19 mouse cellular contexts compared by ENCODE assay signal in genomic region chr2:31099079-31099478, GRCm38 (mm10). TPM values are rescaled to one million over a fixed set of nuclear protein-coding genes. Genes with fewer than 3 reads are reported as not detected.
A peak's percentile ranks its signal among the peaks of the same experiment; 100 is the strongest.
DNase-seq lines count a peak whose midpoint lies in the region; ATAC-seq and TF ChIP-seq lines count a peak whose summit lies in the region.
"Had no signal": no experiment of that assay in that cellular context is flagged by ENCODE, and none has a peak within 500 bp of the region (broad histone marks: within the 10 kb centered on the region; RNA-seq: fewer than 3 reads in every experiment).

No protein-coding gene starts in this region.

- no peaks in the 10 kb centered on the region for H3K27me3 ChIP-seq in kidney, adult 2 months (replicated peaks; ENCODE audit: control insufficient read depth, insufficient read depth, low read length)
- no peaks in the 10 kb centered on the region for H3K27me3 ChIP-seq in kidney, embryonic 15.5 days
- H3K27me3 ChIP-seq in stomach, postnatal 0 days (ENCODE audit: control insufficient read depth, insufficient read depth, low read length), result no peaks in the 10 kb centered on the region
- H3K27me3 ChIP-seq: limb, embryonic 12.5 days; liver, embryonic 12.5 days; megakaryocyte, embryonic 14.5 days; neural tube, embryonic 15.5 days had no signal

- TF ChIP-seq POLR2A in kidney, adult 2 months (IDR thresholded peaks at IDR 0.05; ENCODE audit: low read depth, low read length), result no peak

- WGBS in kidney, adult 2 months, result 22% methylated on average over 8 of the region's 8 CpGs
- WGBS in kidney, embryonic 15.5 days, result 58% methylated on average over 8 of the region's 8 CpGs
- WGBS in stomach, postnatal 0 days, result 57% methylated on average over 8 of the region's 8 CpGs

- H3K27ac ChIP-seq in kidney, adult 2 months (ENCODE audit: insufficient read depth, low read depth, low read length), result peak overlapping the region; percentile 87
- H3K27ac ChIP-seq in kidney, embryonic 15.5 days, result no peak overlapping the region
- 0 out of 2 replicates have a peak overlapping the region, but pooled peaks have one; percentile 18 for H3K27ac ChIP-seq in stomach, postnatal 0 days (replicated peaks)
- H3K27ac ChIP-seq: embryonic facial prominence, embryonic 10.5 days; limb, embryonic 12.5 days; liver, embryonic 12.5 days; neural tube, embryonic 15.5 days had no signal

- peaks cover 21% of the 10 kb centered on the region; the same call in 1 of the 2 replicates for H3K4me1 ChIP-seq in kidney, adult 2 months (ENCODE audit: control insufficient read depth, insufficient read depth, low read length)
- peaks cover 41% of the 10 kb centered on the region for H3K4me1 ChIP-seq in kidney, embryonic 15.5 days
- H3K4me1 ChIP-seq in stomach, postnatal 0 days (replicated peaks; ENCODE audit: control insufficient read depth, insufficient read depth), result no peaks in the 10 kb centered on the region
- H3K4me1 ChIP-seq: neural tube, embryonic 15.5 days had no signal

- H3K4me2 ChIP-seq in kidney, embryonic 15.5 days, result no peak overlapping the region
- H3K4me2 ChIP-seq in stomach, postnatal 0 days (replicated peaks; ENCODE audit: low read depth), result no peak overlapping the region
- H3K4me2 ChIP-seq: limb, embryonic 12.5 days; liver, embryonic 12.5 days; neural tube, embryonic 15.5 days had no signal

- no peak for TF ChIP-seq EP300 in stomach, postnatal 0 days (optimal IDR thresholded peaks at IDR 0.05)

- peak; percentile 46 to 65 for DNase-seq in cerebellum, postnatal 10 days
- no peak for DNase-seq in cerebellum, adult 8-10 months
- DNase-seq in kidney, adult 2 months, result peak; percentile 94
- peak; percentile 86 to 88 for DNase-seq in kidney, adult 8-10 months
- no peak for DNase-seq in stomach, postnatal 0 days (ENCODE audit: low spot score)
- DNase-seq in right cerebral cortex, postnatal 10 days (ENCODE audit: low spot score in 2 of 2), result no peak
- no peak for DNase-seq in left cerebral cortex, postnatal 25 days (ENCODE audit: low spot score in 2 of 2)
- DNase-seq: heart, postnatal 4 days; layer of hippocampus, adult 9-11 months; lung, adult 2 months; midbrain, embryonic 14.5 days had no signal

- H3K9ac ChIP-seq in kidney, embryonic 15.5 days, result no peak overlapping the region
- H3K9ac ChIP-seq in stomach, postnatal 0 days (ENCODE audit: low read length), result no peak overlapping the region
- H3K9ac ChIP-seq: limb, embryonic 12.5 days; liver, embryonic 12.5 days; neural tube, embryonic 15.5 days had no signal

- no peak overlapping the region for H3K4me3 ChIP-seq in kidney, adult 2 months (ENCODE audit: insufficient read depth, low read depth, low read length)
- no peak overlapping the region for H3K4me3 ChIP-seq in kidney, embryonic 15.5 days (replicated peaks)
- H3K4me3 ChIP-seq in stomach, postnatal 0 days (ENCODE audit: low read depth, low read length), result no peak overlapping the region
- H3K4me3 ChIP-seq: embryonic facial prominence, embryonic 10.5 days; limb, embryonic 12.5 days; liver, embryonic 12.5 days; megakaryocyte, embryonic 14.5 days; neural tube, embryonic 15.5 days had no signal

- H3K36me3 ChIP-seq in kidney, adult 2 months (ENCODE audit: control insufficient read depth, insufficient read depth, low read length), result no peaks in the 10 kb centered on the region
- peaks cover 6% of the 10 kb centered on the region for H3K36me3 ChIP-seq in kidney, embryonic 15.5 days
- 0 out of 2 replicates have a peak, but pooled peaks cover 4% of the 10 kb centered on the region for H3K36me3 ChIP-seq in stomach, postnatal 0 days (ENCODE audit: control insufficient read depth, insufficient read depth, low read length)

- TF ChIP-seq CTCF in kidney, adult 2 months (conservative IDR thresholded peaks at IDR 0.05; ENCODE audit: insufficient read depth, insufficient read length, low read depth, low read length), result no peak
- no peak for TF ChIP-seq CTCF in stomach, postnatal 0 days (IDR thresholded peaks at IDR 0.05; ENCODE audit: low read depth)

- no peaks in the 10 kb centered on the region for H3K9me3 ChIP-seq in kidney, embryonic 15.5 days (replicated peaks)
- H3K9me3 ChIP-seq in stomach, postnatal 0 days (ENCODE audit: control insufficient read depth, low read length), result no peaks in the 10 kb centered on the region
- H3K9me3 ChIP-seq: embryonic facial prominence, embryonic 10.5 days; limb, embryonic 12.5 days; liver, embryonic 12.5 days; neural tube, embryonic 15.5 days had no signal

- intact Hi-C loops in left cerebral cortex, postnatal 25 days (cut with DNase I), result no loop called here

- ATAC-seq in kidney, embryonic 15.5 days (replicated peaks; ENCODE audit: low FRiP score), result no peak
- ATAC-seq in stomach, postnatal 0 days (ENCODE audit: low FRiP score, low TSS enrichment), result no peak
- ATAC-seq: hindbrain, embryonic 16.5 days; intestine, postnatal 0 days; liver, embryonic 12.5 days had no signal

RNA-seq across cellular contexts. Expression of gene Fnbp1, which starts 42.7 kb away (rescaled TPM):
- polyA plus RNA-seq in kidney, adult 2 months (2012; rRNA removed), result 21.1 and 23.9 TPM in 2 replicates
- polyA plus RNA-seq in kidney, embryonic 15.5 days (2015; fragmentation: Nextera tagmentation; extraction: Ambion mirVana), result 19.1 and 22.4 TPM in 2 replicates
- 15.7 and 16.3 TPM in 2 replicates for polyA plus RNA-seq in stomach, postnatal 0 days (2015; fragmentation: Nextera tagmentation; extraction: Ambion mirVana)
- 10 to 100 TPM; 84.0 to 87.3 TPM for total RNA-seq in left cerebral cortex, postnatal 25 days (2021)

RNA-seq across cellular contexts. Expression of gene Gpr107, which starts 53.0 kb away (rescaled TPM):
- polyA plus RNA-seq in kidney, adult 2 months (2012; rRNA removed), result 22.2 and 22.8 TPM in 2 replicates
- polyA plus RNA-seq in kidney, embryonic 15.5 days (2015; fragmentation: Nextera tagmentation; extraction: Ambion mirVana), result 37.0 and 37.9 TPM in 2 replicates
- polyA plus RNA-seq in stomach, postnatal 0 days (2015; fragmentation: Nextera tagmentation; extraction: Ambion mirVana), result 23.7 and 25.4 TPM in 2 replicates
- total RNA-seq in left cerebral cortex, postnatal 25 days (2021), result 10 to 100 TPM; 45.0 to 52.4 TPM

Comparison
In these comparisons a context has a peak if more than half of its experiments do, and no peak if none do; other contexts are left out.
1. DNase-seq: peak in cerebellum, postnatal 10 days (2 of 2), kidney, adult 2 months (single experiment) and kidney, adult 8-10 months (2 of 2); none in cerebellum, adult 8-10 months (single experiment), stomach, postnatal 0 days (single experiment), right cerebral cortex, postnatal 10 days (0 of 2) and left cerebral cortex, postnatal 25 days (0 of 2).